Mouse (Mus musculus) CD4-positive helper T cell, adult 2 months (primary cell): Measurements from ENCODE around the gene Creb3l1.

Experiments used
- DNase-seq: peaks from one replicate; pipeline ENCODE4 v3.0.0-alpha.2; 2012; ENCODE audit warnings: low read depth, missing footprints, low spot score

Creb3l1 gene

DNA sequence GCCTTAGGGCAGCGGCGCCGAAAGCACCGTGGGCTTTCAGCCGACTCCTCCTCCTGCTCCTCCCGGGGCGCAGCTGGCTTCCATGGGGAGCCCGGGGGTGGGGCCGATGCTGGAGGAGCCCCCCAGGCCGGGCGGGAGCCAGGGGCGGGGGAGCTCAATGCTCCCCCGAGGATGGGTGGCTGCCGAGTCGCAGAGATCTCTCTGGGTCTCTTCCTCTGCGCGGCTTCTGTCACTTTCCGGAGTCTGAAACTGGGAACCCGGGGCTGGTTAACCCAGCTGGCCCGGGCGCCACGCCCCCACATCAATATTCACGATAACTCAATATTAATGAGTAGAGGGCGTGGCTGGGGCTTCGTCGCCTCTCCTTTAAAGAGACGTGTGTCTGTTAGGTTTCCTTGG lies at the start of gene Creb3l1:
TSS of gene Creb3l1 (minus strand) at position 229 of the 399 bp plus-strand sequence.
- peak; percentile 44 for DNase-seq

DNA sequence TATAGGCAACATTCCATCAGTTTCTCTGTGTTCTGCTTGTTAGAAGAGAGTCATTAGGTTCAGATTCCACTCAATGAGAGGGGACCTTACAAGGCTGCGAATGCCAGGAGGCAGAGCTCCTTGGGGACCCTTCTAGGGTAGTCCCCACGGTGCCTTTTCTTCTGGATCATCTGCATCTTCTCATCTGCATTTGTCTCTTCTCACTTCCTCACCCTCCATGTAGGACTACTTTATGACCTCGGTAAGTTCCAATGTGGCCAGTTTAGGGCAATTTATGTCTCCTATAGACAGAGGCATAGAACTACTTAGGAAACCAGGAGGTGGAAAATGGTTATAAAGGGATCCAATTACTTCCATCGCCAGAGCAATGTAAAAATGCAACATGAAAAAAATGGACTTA lies 46.8 kb upstream of the Creb3l1 start:
- DNase-seq: no peak

- DNase-seq: no peak
These were observed 45.3 kb upstream of the Creb3l1 start for GRCm38 (mm10) chr2:92069630-92070029.

- DNase-seq: no peak
These were observed 43.3 kb upstream of the Creb3l1 start for GRCm38 (mm10) chr2:92067600-92067999.

DNA sequence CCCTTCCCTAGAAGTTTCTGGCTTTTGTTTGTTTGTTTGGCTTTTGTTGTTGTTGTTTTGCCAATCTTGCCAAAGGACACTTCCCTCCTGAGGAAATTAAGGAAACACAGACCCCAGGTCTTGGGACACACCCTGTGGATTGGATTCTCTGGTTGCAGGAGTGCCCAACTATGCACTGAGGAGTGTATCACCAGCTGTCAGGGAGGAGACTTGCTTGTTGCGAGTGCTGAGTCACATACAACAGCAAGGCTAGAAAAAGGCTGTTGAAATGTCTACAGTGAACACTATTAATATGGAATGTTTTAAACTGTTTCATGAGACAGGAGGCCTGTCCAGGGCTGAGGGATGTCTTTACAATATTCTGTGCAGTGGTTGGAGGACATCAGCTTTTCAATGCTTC lies 42.6 kb upstream of the Creb3l1 start:
- DNase-seq: no peak

- DNase-seq: no peak
These were observed 41.6 kb upstream of the Creb3l1 start for GRCm38 (mm10) chr2:92065938-92066337.

GRCm38 (mm10) chr2:92065269-92065888 lies 41.1 kb upstream of the Creb3l1 start:
- DNase-seq: no peak

GRCm38 (mm10) chr2:92063106-92063505 lies 38.8 kb upstream of the Creb3l1 start:
- DNase-seq: no peak

GRCm38 (mm10) chr2:92061337-92061736 lies 37.0 kb upstream of the Creb3l1 start:
- no peak for DNase-seq

- DNase-seq: no peak
These were observed 36.0 kb upstream of the Creb3l1 start for GRCm38 (mm10) chr2:92060291-92060690.

DNA sequence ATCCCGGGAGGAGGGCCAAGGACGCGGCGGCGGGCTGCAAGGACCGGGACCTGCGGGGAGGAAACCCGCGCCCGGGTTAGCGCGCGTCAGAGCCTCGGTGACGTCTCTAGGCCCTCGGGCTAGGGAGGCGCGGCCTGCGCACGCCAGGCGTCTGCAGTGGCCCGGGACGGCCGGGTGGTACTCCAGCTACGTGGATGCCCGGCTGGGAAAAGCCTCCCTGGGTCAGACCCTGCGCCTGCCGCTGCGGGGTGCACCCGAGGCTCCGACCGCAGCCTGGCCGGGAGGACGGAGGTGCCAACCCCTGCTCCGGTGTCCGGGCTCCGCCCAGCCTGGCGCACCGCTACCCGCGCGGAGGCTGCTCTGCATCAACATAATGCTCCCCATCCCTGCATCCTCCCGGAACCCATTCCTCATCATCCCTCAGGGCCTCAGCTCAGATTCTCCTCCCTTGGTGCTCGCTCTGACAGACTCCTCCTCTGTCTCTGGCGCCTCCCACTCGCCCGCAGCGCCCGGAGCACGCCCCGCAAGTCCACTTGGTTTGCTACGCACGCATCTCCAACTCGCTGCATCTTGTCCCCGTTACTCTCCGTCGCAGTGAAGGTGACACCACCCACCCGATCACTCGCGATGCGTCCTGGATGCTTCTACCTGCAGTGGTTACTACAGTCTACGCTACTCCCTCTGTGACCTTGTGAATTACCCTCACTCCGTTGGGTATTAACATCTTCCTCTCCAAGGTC lies 35.3 kb upstream of the Creb3l1 start:
- peak; percentile 75 for DNase-seq

DNA sequence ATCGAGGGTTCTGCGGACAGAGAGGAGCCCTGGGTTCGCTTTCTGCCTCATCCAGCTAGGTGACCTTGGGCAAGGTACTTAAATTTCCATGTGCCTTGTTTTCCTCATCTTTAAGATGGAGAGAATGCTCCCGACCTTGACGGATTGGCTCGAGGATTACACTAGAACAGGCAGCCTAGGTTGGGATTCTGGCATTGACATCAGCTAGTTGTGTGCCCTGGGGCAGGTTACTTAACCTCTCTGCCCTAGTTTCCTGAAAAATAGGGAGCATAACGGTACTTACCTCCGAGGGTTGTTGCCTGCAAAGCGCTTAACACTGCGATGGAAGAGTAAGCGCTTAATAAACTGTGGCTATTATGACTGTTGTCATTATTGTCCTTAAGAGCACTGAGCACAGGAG lies 34.6 kb upstream of the Creb3l1 start:
- DNase-seq: peak; percentile 20

GRCm38 (mm10) chr2:92058469-92058868 lies 34.2 kb upstream of the Creb3l1 start:
- peak; percentile 74 for DNase-seq

DNA sequence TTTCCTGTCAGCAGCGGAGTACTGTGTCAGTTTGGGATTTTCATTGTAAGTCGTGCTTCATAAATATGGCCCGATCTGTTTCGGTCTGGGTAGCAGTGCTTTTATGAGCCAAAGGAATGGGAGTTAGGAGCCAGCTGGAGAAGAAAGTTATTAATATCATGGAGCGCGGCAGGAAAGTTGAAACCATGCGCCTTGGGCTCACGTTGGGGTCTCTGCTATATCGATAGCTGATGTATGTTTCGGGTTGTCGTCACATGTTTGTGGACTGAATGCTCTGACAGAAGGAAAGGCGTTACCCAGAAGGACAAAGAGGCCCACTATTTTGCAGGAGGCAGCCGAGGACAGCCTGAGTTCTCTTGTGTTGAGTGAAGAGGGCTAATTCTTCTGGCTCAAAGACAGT lies 32.5 kb upstream of the Creb3l1 start:
- no peak for DNase-seq

DNA sequence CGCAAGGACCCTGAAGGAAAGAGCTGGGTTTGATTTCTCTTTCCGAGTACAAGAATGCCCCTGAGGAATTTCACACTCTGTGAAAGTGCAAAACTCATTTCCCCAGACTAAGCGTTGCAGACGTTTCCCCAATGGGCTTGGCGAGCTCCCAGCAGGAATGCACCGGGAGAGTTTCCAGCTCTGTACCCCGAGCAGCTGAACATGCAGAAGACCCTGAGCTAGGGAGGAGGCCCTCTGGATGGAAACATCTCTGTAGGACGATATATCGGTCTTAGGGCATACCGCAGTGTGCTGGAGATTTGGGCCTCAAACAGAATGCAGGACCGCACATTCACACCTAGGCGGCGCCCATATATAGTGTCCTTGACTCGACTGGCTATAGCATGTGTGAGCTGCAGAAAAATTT lies 31.5 kb upstream of the Creb3l1 start:
- peak; percentile 55 for DNase-seq

DNA sequence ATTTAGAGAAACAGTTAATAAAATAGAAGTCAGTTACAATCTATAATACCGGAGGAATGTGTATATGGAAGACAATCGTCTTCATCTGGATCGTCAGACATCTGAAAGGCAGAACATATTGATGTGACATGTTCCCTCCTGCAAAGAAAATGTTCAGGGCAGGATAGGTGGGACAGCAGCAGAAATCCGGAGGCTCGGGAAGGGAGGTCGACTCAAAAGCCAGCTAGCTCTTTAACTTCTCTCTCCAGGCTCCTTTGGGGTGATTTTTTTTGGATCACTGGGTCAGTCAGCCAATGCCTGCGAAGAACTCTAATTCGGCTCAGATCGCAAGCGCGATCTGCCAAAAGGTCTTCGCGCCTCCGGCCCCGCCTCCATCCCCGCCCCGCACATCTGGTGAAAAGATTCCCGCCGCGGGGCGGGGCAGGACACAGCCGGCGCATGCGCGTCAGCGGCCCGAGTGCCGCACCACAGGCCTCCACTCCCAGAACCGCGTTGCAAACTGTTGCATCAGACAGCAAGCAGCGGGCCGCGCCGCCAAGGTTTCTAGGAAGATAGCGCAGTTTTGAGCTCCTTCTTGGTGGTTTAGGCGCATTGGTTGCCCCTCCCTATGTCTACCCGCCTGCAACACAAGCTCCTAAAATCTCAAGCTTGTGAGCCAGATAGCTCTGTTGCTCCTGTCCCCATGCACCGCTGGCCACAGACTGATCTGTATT lies 31.0 kb upstream of the Creb3l1 start:
- peak; percentile 89 for DNase-seq

DNA sequence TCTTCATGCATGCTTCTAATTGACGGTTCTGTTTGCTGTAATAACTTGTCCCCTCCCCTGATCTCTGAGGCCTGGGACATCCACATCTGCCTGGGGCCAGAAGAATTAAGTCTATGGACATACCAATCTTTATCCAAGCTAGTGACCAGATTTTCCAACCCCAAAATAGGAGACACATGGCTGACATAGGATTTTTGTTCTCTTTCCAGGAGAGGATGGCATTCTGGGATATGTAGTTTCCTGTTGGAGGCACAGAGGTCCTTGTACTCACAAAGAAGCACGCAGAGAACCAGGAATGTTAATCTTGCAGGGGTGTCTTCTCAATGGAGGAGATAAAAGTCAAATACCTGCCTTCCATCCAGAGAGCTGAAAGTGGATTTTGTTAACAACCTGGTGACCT lies 28.5 kb upstream of the Creb3l1 start:
- no peak for DNase-seq

DNA sequence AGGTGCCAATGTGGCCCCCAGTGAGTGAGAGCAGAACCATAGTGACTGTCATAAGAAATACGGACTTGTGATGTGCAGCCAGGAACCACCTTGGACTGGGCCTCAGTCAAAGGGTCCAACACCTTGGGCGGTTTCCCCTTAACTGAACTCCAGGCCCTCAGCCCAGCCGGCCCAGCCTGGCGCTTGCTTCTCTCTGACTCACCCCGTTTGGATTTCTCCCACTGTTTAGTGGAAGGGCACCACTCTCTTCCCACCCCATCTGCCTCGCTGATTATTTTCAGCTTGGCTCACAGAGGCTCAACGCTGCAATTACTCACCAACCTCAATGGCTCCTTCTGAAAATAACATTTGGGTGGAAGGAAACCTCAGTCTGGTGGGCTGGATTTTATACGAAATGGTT lies 27.9 kb upstream of the Creb3l1 start:
- DNase-seq: no peak

DNA sequence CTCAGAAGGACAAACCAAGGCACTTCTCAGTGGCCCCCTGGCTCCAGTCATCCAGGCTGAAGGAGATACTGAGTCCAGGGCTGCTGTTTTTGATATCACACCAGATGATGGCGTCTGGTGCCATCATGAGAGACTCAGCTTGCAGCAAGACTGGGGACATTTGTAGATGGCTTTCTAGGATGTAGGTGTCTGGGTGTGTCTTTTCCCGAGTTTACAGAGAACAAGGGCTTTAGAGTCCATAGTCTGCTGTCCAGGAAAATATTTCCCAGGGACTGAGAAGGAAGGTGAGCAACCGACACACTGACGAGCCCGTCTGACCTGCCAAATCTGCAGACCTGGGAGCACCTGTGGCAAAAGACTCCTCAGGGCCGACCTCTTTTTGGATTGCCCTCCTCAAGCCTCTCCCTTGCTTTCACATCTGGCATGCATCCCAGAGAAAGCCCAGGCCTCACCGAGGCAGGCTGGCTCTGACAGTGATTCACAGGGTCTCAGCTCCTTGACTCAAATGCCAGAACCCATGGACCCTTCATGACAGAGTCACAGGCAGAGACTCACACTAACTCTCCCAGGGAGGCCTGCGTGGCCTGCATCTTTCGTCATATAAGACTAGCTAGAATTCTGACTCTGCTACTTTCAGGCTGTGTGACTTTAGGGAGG lies 23.9 kb upstream of the Creb3l1 start:
- DNase-seq: no peak

GRCm38 (mm10) chr2:92047601-92048000 lies 23.3 kb upstream of the Creb3l1 start:
- DNase-seq: no peak

DNA sequence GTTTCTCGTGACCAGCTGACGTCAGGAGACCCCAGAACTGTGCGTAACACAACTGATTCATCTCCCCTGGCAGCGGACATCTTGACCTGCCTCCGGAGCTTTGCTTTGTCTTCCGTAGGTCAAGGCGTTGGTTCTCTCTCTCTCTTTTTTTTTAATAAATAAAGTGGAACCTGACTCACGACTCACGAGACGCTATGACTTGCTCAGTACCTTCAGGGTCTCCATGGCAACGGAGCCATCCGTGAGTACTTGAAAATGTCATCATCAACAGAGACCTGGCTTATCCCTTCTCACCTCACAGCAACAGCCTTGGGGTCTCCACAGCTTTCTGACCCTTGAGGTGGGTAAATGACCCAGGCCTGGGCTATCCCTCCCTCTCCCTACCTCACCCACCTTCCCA lies 19.0 kb upstream of the Creb3l1 start:
- no peak for DNase-seq

- no peak for DNase-seq
These were observed 17.2 kb upstream of the Creb3l1 start for GRCm38 (mm10) chr2:92041538-92041937.
